Mouse (Mus musculus): Measurements from ENCODE around the gene Hpse2.

Hpse2 gene

GRCm38 (mm10) chr19:42737753-42738152 is 650.4 kb downstream of the Hpse2 start:
- no peak for DNase-seq (ENCODE audit: low read depth, low spot score)

Measured in ZHBTc4 (cell line).